Mouse (Mus musculus): Measurements from ENCODE around the gene Gpalpp1. TPM values are rescaled to one million over a fixed set of nuclear protein-coding genes. Genes with fewer than 3 reads are reported as not detected.

Gpalpp1 gene
- 6.4 and 8.3 TPM in 2 replicates for polyA plus RNA-seq (2012; ENCODE audit: insufficient read depth, insufficient read length, missing spikeins)

GRCm38 (mm10) chr14:76110396-76111221 lies at the start of gene Gpalpp1, which contains the start of gene Nufip1:
Gene Gpalpp1 (minus strand): TSS chr14:76110760.
Gene Nufip1 (plus strand): TSS chr14:76110891.
- H3K27ac ChIP-seq (replicated peaks; ENCODE audit: low read depth, low read length), result peak within 1 kb of the TSS; percentile 82
- peak within 1 kb of the TSS; percentile 97 for H3K4me3 ChIP-seq (ENCODE audit: insufficient read depth, low read depth, low read length)
- peaks cover 3% of the 10 kb centered on the region; the same call in 1 of the 2 replicates for H3K4me1 ChIP-seq (ENCODE audit: control insufficient read depth, insufficient read depth, insufficient read length, low read length)

GRCm38 (mm10) chr14:76158192-76158785 lies 47.7 kb upstream of the Gpalpp1 start:
- Histone ChIP-seq H3K4me3 (ENCODE audit: insufficient read depth, low read depth, low read length) (no peak overlapping the region), H3K4me1 (ENCODE audit: control insufficient read depth, insufficient read depth, insufficient read length, low read length) (no peaks in the 10 kb centered on the region), H3K27ac (replicated peaks; ENCODE audit: low read depth, low read length) (no peak overlapping the region)

GRCm38 (mm10) chr14:76153828-76154227 lies 43.3 kb upstream of the Gpalpp1 start:
- peaks cover 4% of the 10 kb centered on the region; the same call in 1 of the 2 replicates for H3K4me1 ChIP-seq (ENCODE audit: control insufficient read depth, insufficient read depth, insufficient read length, low read length)
- H3K27ac ChIP-seq (replicated peaks; ENCODE audit: low read depth, low read length), result no peak overlapping the region
- H3K4me3 ChIP-seq (ENCODE audit: insufficient read depth, low read depth, low read length), result no peak overlapping the region

GRCm38 (mm10) chr14:76153003-76153675 lies 42.6 kb upstream of the Gpalpp1 start:
- Histone ChIP-seq H3K27ac (replicated peaks; ENCODE audit: low read depth, low read length) (peak overlapping the region; percentile 20), H3K4me1 (ENCODE audit: control insufficient read depth, insufficient read depth, insufficient read length, low read length) (peaks cover 4% of the 10 kb centered on the region; the same call in 1 of the 2 replicates), H3K4me3 (ENCODE audit: insufficient read depth, low read depth, low read length) (peak overlapping the region; percentile 33)

GRCm38 (mm10) chr14:76152162-76153002 lies 41.8 kb upstream of the Gpalpp1 start:
- Histone ChIP-seq H3K4me1 (ENCODE audit: control insufficient read depth, insufficient read depth, insufficient read length, low read length) (peaks cover 4% of the 10 kb centered on the region; the same call in 1 of the 2 replicates), H3K27ac (replicated peaks; ENCODE audit: low read depth, low read length) (peak overlapping the region; percentile 79), H3K4me3 (ENCODE audit: insufficient read depth, low read depth, low read length) (peak overlapping the region; percentile 73)

DNA sequence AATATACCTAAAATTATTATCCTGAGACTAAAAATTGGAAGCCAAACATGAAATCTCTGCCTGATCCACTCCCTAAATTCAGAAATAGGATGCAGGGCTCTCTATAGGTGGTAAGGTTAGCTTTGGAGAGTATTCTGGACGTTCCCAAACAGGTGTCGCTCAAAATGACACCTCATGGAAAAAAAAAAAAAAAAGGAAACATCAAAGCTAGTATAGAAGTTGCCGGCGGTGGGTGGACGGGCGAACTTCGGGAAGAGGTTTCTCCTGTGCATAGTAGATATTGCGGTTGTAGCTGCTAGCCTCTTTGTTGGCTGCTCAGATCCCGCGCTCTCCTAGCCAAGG lies 41.2 kb upstream of the Gpalpp1 start:
- Histone ChIP-seq H3K4me3 (ENCODE audit: insufficient read depth, low read depth, low read length) (peak overlapping the region; percentile 73), H3K4me1 (ENCODE audit: control insufficient read depth, insufficient read depth, insufficient read length, low read length) (peaks cover 4% of the 10 kb centered on the region; the same call in 1 of the 2 replicates), H3K27ac (replicated peaks; ENCODE audit: low read depth, low read length) (peak overlapping the region; percentile 79; the same call in 1 of the 2 replicates)

- no peak overlapping the region for H3K27ac ChIP-seq (replicated peaks; ENCODE audit: low read depth, low read length)
- H3K4me1 ChIP-seq (ENCODE audit: control insufficient read depth, insufficient read depth, insufficient read length, low read length), result peaks cover 4% of the 10 kb centered on the region; the same call in 1 of the 2 replicates
- no peak overlapping the region for H3K4me3 ChIP-seq (ENCODE audit: insufficient read depth, low read depth, low read length)
Measured at GRCm38 (mm10) chr14:76151011-76151410, 40.5 kb upstream of the Gpalpp1 start.

DNA sequence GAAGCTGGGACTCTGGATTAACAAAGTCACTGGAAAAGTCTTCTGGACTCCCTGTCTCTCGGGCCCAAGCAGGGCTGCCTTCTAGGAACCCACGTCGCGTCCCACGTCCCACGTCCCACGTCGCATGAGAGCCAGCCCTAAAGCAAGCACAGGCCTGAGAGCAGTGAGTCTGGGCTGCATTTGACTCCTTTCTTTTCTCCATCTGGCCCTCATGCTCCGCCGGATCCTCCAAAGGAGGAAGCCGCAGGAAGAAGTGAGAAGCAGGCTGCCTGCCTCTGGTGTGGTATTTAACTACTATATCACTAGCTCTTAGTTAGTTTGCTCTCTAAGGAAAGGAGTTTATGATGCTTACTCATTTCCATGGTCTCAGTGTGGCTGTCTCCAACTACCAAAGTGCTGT lies 39.9 kb upstream of the Gpalpp1 start:
- Histone ChIP-seq H3K4me3 (ENCODE audit: insufficient read depth, low read depth, low read length) (no peak overlapping the region), H3K4me1 (ENCODE audit: control insufficient read depth, insufficient read depth, insufficient read length, low read length) (peaks cover 4% of the 10 kb centered on the region; the same call in 1 of the 2 replicates), H3K27ac (replicated peaks; ENCODE audit: low read depth, low read length) (peak overlapping the region; percentile 65; the same call in 1 of the 2 replicates)

- Histone ChIP-seq H3K4me1 (ENCODE audit: control insufficient read depth, insufficient read depth, insufficient read length, low read length) (peaks cover 4% of the 10 kb centered on the region; the same call in 1 of the 2 replicates), H3K4me3 (ENCODE audit: insufficient read depth, low read depth, low read length) (peak overlapping the region; percentile 11; the same call in 1 of the 2 replicates), H3K27ac (replicated peaks; ENCODE audit: low read depth, low read length) (peak overlapping the region; percentile 65)
Measured at GRCm38 (mm10) chr14:76149531-76150179, 39.1 kb upstream of the Gpalpp1 start.

GRCm38 (mm10) chr14:76148294-76148693 lies 37.7 kb upstream of the Gpalpp1 start:
- peaks cover 4% of the 10 kb centered on the region; the same call in 1 of the 2 replicates for H3K4me1 ChIP-seq (ENCODE audit: control insufficient read depth, insufficient read depth, insufficient read length, low read length)
- no peak overlapping the region for H3K4me3 ChIP-seq (ENCODE audit: insufficient read depth, low read depth, low read length)
- no peak overlapping the region for H3K27ac ChIP-seq (replicated peaks; ENCODE audit: low read depth, low read length)

DNA sequence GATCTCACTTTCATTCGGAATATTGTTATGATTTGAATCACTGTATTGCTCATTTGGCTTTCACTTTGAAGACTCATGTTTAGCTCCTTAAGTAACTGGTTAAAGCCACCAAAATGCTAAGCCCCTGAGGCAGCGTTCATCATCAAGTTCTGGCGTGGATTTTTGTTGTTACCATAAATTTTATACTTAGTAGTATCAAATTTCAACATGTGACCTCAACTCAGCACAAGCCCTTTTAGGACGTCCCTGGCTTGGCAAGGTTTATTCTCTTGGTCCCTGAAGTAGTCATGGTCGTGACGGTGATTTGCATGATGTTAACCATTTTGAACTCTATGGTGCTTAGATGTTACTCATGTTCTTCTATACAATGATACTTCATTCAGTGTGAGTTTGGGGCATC lies 36.5 kb upstream of the Gpalpp1 start:
- Histone ChIP-seq H3K27ac (replicated peaks; ENCODE audit: low read depth, low read length) (no peak overlapping the region), H3K4me3 (ENCODE audit: insufficient read depth, low read depth, low read length) (no peak overlapping the region), H3K4me1 (ENCODE audit: control insufficient read depth, insufficient read depth, insufficient read length, low read length) (peaks cover 4% of the 10 kb centered on the region; the same call in 1 of the 2 replicates)

DNA sequence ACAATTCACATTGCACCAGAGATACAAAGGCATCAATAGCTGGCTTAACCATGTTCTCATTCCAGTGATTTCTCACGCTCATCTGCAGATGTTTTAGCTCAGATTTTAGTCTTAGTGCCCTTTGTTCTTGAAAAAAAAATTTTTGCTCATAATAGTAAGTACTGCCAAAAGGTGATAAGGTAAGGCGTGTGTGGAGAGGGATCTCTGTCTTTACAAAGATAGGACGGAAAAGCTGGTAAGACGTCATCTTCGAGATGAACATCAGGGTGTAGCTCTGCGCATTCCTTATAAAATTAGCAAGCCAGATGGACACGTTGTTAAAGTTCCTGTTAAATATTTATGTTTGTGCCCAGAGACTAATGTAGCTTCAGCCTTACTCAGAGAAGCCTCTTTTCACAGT lies 35.3 kb upstream of the Gpalpp1 start:
- Histone ChIP-seq H3K4me3 (ENCODE audit: insufficient read depth, low read depth, low read length) (no peak overlapping the region), H3K27ac (replicated peaks; ENCODE audit: low read depth, low read length) (no peak overlapping the region), H3K4me1 (ENCODE audit: control insufficient read depth, insufficient read depth, insufficient read length, low read length) (0 out of 2 replicates have a peak, but pooled peaks cover 4% of the 10 kb centered on the region)

DNA sequence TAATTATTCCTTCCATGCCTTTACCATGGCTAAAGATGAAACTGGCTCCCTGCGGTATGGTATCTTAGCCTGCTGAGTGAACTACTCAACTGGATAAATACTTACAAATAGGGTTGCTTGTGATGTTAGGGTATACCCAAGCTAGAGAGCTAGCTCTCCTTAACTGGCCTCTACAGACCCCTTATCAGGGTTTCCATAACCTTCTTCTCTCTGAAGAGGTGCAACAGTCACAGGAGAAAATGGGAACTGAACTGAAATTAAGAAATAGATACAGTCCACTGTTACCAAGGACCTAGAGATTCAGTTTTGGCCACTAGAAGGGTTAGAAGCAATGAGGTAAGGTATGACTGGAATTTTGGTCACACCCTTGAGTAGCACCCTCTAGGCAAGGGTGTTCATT lies 34.7 kb upstream of the Gpalpp1 start:
- no peak overlapping the region for H3K27ac ChIP-seq (replicated peaks; ENCODE audit: low read depth, low read length)
- 0 out of 2 replicates have a peak, but pooled peaks cover under 1% of the 10 kb centered on the region for H3K4me1 ChIP-seq (ENCODE audit: control insufficient read depth, insufficient read depth, insufficient read length, low read length)
- no peak overlapping the region for H3K4me3 ChIP-seq (ENCODE audit: insufficient read depth, low read depth, low read length)

GRCm38 (mm10) chr14:76134975-76135374 lies 24.4 kb upstream of the Gpalpp1 start:
- Histone ChIP-seq H3K27ac (replicated peaks; ENCODE audit: low read depth, low read length) (no peak overlapping the region), H3K4me1 (ENCODE audit: control insufficient read depth, insufficient read depth, insufficient read length, low read length) (no peaks in the 10 kb centered on the region), H3K4me3 (ENCODE audit: insufficient read depth, low read depth, low read length) (no peak overlapping the region)
